Mouse (Mus musculus): ENCODE data around the gene Tspan3. TPM values are rescaled to one million over a fixed set of nuclear protein-coding genes. Genes with fewer than 3 reads are reported as not detected.

Gene Tspan3
- 575 and 579 TPM in 2 replicates for polyA plus RNA-seq (2015; fragmentation: Nextera tagmentation; extraction: Ambion mirVana)

DNA sequence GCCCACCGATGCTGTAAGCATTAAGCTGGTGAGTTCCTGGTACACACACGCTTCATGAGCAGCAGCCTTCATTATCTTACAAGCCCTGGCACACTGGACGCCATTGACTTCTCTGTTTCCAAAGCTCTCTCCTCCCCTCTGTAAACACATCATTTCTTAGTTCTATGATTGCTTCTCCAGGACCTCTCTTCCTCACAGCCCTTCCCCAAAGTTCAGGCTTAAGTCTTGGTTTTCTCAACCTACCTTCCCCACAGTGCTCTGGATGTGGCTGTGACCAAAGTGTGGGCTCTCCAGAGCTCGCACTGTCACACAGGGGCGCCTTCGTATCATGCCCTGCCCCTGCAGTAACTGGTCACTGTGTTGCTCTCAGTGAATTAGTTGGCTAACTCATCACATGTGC lies at the start of gene Tspan3:
Gene Tspan3 (minus strand): TSS at position 101 of the 400 bp plus-strand sequence.
- Histone ChIP-seq H3K4me2 (no peak within 1 kb of the TSS), H3K4me3 (no peak within 1 kb of the TSS), H3K9ac (no peak within 1 kb of the TSS), H3K4me1 (replicated peaks) (peaks cover 20% of the 10 kb centered on the region), H3K9me3 (no peaks in the 10 kb centered on the region), H3K27ac (no peak within 1 kb of the TSS), H3K36me3 (no peaks in the 10 kb centered on the region), H3K27me3 (no peaks in the 10 kb centered on the region)
- ATAC-seq (ENCODE audit: low FRiP score), result no peak
- 92% methylated on average over 6 of the region's 6 CpGs for WGBS

DNA sequence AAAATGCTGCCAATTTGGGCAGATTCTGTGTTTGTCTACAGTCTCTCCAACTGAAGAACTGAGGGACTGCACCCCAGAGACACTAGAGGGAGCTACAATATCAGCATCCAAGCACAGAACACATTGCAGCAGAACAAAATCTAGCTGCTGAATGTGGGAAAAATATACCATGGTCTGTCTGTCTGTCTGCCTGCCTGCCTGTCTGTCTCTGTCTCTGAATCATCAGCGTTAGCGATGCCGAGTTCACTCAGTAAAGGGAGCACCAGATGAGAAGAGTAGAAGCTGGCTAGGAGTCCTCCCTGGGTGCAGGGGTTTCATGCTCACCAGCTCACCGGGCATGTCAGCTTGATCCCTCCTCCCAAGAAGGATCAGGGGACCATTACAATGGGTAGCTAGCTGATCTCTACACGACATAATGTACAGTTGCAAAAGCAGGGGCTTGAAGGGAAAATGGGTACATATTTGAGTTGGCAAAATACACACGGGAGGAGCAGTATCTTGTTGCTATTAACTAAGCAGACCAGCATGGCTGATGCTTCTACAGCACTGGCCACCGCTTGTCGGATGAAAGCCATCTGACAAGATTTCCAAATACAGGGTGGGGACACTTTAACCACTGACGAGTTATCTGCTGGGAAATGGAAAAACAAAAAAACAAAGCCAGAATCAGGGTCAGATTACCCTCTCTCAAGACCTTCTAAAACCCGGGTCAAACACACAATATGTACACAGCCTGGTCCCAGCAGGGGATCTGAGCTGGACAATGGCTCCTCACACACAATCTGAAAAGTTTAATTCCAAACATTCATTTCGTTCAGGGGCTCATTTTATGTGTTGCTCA lies 48.4 kb upstream of the Tspan3 start:
- Histone ChIP-seq H3K27ac (peak overlapping the region; percentile 62), H3K36me3 (no peaks in the 10 kb centered on the region), H3K4me2 (peak overlapping the region; percentile 56), H3K9me3 (no peaks in the 10 kb centered on the region), H3K27me3 (no peaks in the 10 kb centered on the region), H3K4me1 (replicated peaks) (peaks cover 12% of the 10 kb centered on the region), H3K9ac (peak overlapping the region; percentile 67), H3K4me3 (peak overlapping the region; percentile 32)
- peak; percentile 74 for ATAC-seq (ENCODE audit: low FRiP score)
- 7% methylated on average over 11 of the region's 11 CpGs for WGBS

DNA sequence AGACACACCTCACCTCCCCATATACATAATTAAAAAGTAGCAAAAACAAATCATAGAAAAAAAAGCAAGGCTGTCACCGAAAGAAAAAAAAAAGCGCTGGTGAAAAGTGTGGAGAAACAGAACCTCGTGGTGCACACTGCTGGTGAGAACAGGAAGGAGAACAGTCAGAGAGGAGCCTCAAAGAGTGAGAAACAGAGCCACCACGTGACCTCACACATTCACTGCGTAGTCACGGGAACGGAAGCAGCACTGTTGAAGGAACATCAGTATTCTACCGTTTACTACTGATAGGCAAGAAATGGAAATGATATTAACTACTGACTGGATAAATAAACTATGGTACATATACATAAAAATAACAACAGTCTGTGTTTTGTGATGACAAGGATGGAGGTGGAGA lies 43.5 kb upstream of the Tspan3 start:
- Histone ChIP-seq H3K27ac (no peak overlapping the region), H3K9ac (no peak overlapping the region), H3K4me2 (no peak overlapping the region), H3K4me1 (replicated peaks) (peaks cover 5% of the 10 kb centered on the region), H3K27me3 (no peaks in the 10 kb centered on the region), H3K4me3 (no peak overlapping the region), H3K9me3 (no peaks in the 10 kb centered on the region), H3K36me3 (peaks cover 6% of the 10 kb centered on the region; the same call in 1 of the 2 replicates)
- ATAC-seq (ENCODE audit: low FRiP score), result no peak
- WGBS, result 88% methylated on average over 8 of the region's 8 CpGs

DNA sequence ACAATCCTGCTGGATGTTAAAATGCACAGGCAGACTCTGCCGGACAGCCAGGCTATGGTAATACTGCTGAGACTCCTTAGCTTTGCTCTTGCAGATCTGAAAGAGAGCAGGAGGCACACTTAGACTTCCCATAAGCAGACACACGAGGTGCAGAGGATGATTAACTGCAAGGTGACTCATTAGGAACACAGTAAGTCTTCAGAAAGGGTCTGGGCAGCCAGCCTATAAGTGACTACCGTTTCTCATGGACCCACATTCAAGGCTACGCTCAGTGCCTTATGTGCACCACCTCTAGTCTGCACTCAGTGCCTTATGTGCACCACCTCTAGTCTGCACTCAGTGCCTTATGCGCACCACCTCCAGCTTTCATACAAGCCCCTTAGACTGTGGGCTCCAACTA lies 42.2 kb upstream of the Tspan3 start:
- Histone ChIP-seq H3K4me1 (replicated peaks) (no peaks in the 10 kb centered on the region), H3K4me2 (no peak overlapping the region), H3K9me3 (no peaks in the 10 kb centered on the region), H3K9ac (no peak overlapping the region), H3K27me3 (no peaks in the 10 kb centered on the region), H3K27ac (no peak overlapping the region), H3K4me3 (no peak overlapping the region), H3K36me3 (peaks cover 6% of the 10 kb centered on the region; the same call in 1 of the 2 replicates)
- ATAC-seq (ENCODE audit: low FRiP score), result no peak
- 88% methylated on average over 5 of the region's 5 CpGs for WGBS

DNA sequence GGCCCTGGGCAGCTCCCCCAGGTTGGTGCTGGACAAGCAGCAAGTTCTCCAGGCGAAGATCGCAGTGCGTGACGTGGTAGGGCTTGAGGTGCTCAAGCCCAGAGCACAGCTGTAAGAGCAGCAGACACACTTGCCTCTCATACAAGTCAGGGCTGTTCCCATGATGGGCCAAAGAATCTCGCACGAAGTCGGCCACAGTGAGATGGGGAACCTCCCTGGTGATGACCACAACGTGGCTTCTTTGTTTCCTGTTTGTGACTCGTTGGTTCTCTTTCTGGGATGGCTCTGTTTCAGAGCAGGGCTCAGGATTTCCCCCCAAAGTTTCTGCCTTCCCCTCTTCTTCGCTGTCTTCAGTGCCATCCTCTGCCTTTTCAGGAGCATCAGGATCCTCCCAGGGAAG lies 41.8 kb upstream of the Tspan3 start:
- Histone ChIP-seq H3K36me3 (peaks cover 6% of the 10 kb centered on the region; the same call in 1 of the 2 replicates), H3K27me3 (no peaks in the 10 kb centered on the region), H3K4me2 (no peak overlapping the region), H3K9me3 (no peaks in the 10 kb centered on the region), H3K4me3 (no peak overlapping the region), H3K4me1 (replicated peaks) (no peaks in the 10 kb centered on the region), H3K9ac (no peak overlapping the region), H3K27ac (no peak overlapping the region)
- 93% methylated on average over 10 of the region's 10 CpGs for WGBS
- no peak for ATAC-seq (ENCODE audit: low FRiP score)

DNA sequence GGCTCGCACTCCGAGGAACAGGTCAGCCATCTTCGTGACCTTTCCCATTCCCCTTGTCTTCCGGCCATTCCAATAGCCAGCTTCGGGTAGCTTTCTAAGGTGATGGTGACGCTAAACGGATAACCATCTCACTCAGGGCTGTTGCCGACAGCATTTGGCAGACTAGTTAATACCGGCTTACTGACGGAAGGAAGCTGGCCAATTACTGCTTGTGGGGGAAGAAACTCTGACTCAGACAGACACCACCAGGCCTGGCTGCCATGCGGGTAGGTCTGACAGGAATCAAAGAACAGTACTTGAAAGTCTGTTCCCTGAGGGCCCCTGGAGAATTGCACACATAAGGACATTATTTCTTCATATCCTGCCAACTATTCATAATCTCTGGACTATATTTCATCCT lies 40.1 kb upstream of the Tspan3 start:
- no peak overlapping the region for H3K27ac ChIP-seq
- no peak overlapping the region for H3K9ac ChIP-seq
- no peaks in the 10 kb centered on the region for H3K9me3 ChIP-seq
- H3K4me1 ChIP-seq (replicated peaks), result peaks cover 5% of the 10 kb centered on the region
- ATAC-seq (ENCODE audit: low FRiP score), result no peak
- WGBS, result 83% methylated on average over 11 of the region's 11 CpGs
- peaks cover 6% of the 10 kb centered on the region; the same call in 1 of the 2 replicates for H3K36me3 ChIP-seq
- H3K27me3 ChIP-seq, result no peaks in the 10 kb centered on the region
- no peak overlapping the region for H3K4me2 ChIP-seq
- H3K4me3 ChIP-seq, result no peak overlapping the region

DNA sequence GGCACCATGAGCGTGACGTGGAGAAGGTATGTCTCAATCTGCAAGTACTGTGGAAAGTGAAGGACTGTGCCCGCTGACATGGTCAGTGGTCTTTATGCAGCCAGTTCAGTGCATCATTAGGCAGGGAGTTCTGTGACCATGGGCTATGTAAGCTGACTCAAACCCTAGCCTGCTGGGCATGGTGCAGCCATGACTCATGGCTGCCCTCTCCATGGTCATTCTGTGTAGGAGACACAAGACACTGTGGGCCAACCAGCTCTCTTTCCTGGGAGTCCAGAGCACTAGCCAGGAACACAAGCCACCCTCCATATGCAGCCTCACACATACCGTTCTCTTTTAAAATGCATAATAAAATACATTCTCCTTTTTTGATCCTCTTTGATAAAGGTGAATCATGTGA lies 39.0 kb upstream of the Tspan3 start:
- no peaks in the 10 kb centered on the region for H3K27me3 ChIP-seq
- peaks cover 5% of the 10 kb centered on the region for H3K4me1 ChIP-seq (replicated peaks)
- no peak overlapping the region for H3K4me2 ChIP-seq
- WGBS, result 97% methylated on average over 4 of the region's 4 CpGs
- H3K36me3 ChIP-seq, result peaks cover 6% of the 10 kb centered on the region; the same call in 1 of the 2 replicates
- no peak for ATAC-seq (ENCODE audit: low FRiP score)
- no peaks in the 10 kb centered on the region for H3K9me3 ChIP-seq
- no peak overlapping the region for H3K9ac ChIP-seq
- H3K4me3 ChIP-seq, result no peak overlapping the region
- no peak overlapping the region for H3K27ac ChIP-seq

DNA sequence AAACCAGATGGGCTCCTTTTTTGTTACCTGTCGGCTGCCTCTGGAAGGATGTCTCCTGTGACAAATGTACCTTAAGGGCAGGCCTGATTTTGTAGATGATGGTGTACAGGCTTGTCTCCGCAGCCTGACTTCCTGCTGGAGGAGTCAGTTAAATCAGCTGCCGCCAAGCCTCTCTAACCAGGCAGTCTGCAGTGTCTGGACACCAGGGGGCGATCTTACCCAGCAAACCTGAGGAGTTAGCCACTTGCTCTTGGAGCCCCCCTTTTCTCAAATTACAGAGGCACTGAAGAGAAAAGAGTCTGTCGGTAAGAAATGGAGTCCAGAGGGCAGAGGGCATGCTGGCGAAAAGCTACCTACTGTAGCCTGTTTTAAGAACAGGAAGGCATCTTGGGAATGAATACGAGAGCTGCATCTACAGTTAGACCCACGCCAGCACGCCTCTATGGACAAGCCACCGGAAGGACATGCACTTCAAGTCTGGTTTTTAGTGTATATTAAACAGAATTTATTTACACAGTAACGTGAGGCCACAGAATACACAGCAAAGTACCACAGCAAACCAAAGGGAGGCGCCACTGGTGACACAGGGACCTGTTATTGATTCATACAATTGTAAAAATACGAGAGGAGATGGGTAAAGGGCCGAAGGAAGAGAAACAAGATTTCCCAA lies 35.5 kb upstream of the Tspan3 start:
- peaks cover 3% of the 10 kb centered on the region; the same call in 1 of the 2 replicates for H3K36me3 ChIP-seq
- peak; percentile 57; the same call in 1 of the 2 replicates for ATAC-seq (ENCODE audit: low FRiP score)
- H3K27me3 ChIP-seq, result no peaks in the 10 kb centered on the region
- H3K4me2 ChIP-seq, result no peak overlapping the region
- no peak overlapping the region for H3K4me3 ChIP-seq
- no peak overlapping the region for H3K27ac ChIP-seq
- peaks cover 7% of the 10 kb centered on the region for H3K4me1 ChIP-seq (replicated peaks)
- H3K9me3 ChIP-seq, result no peaks in the 10 kb centered on the region
- WGBS, result 42% methylated on average over 14 of the region's 14 CpGs
- no peak overlapping the region for H3K9ac ChIP-seq

DNA sequence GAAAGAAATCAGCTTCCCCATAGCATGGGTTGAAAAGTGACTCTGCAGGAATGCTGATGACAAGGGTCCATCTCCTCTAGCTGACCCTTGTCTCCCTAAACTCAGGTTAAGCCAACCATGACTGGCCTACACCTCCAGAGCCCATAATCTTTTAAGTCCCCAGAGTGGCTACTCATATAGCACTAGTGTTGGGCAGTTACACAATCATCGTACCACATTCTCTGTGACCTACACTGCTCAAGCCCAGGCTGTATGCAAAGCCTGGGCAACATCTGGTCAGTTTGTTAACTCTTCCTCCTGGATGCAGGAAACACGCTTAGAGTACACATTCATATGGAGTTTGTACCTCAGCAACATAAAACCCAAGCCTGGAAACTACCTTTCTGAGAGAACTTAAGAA lies 34.9 kb upstream of the Tspan3 start:
- no peak overlapping the region for H3K27ac ChIP-seq
- H3K27me3 ChIP-seq, result no peaks in the 10 kb centered on the region
- H3K4me2 ChIP-seq, result no peak overlapping the region
- H3K9ac ChIP-seq, result no peak overlapping the region
- no peaks in the 10 kb centered on the region for H3K9me3 ChIP-seq
- no peaks in the 10 kb centered on the region for H3K36me3 ChIP-seq
- 63% methylated on average over 2 of the region's 2 CpGs for WGBS
- peaks cover 13% of the 10 kb centered on the region for H3K4me1 ChIP-seq (replicated peaks)
- ATAC-seq (ENCODE audit: low FRiP score), result no peak
- H3K4me3 ChIP-seq, result no peak overlapping the region

DNA sequence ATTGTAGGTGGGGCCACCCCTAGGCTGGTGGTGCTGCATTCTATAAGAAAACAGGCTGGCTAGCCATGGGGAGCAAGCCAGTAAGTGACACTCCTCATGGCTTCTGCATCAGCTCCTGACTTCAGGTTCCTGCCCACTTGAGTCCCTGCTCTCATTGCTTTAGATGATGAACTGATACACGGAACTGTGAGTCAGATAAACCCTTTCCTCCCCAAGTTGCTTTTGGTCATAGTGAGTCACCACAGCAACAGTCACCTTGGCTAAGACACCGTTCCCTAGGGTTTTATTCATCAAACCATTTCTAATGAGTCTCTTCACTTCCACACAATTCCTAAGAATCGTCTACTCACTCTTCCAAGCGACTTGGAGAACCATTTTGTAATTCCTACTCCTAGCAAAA lies 31.6 kb upstream of the Tspan3 start:
- H3K4me1 ChIP-seq (replicated peaks), result peaks cover 26% of the 10 kb centered on the region
- no peak overlapping the region for H3K4me3 ChIP-seq
- 0 out of 2 replicates have a peak, but pooled peaks cover 9% of the 10 kb centered on the region for H3K27me3 ChIP-seq
- H3K36me3 ChIP-seq, result no peaks in the 10 kb centered on the region
- H3K27ac ChIP-seq, result no peak overlapping the region
- 85% methylated on average over 4 of the region's 4 CpGs for WGBS
- no peak overlapping the region for H3K4me2 ChIP-seq
- no peaks in the 10 kb centered on the region for H3K9me3 ChIP-seq
- no peak for ATAC-seq (ENCODE audit: low FRiP score)
- H3K9ac ChIP-seq, result no peak overlapping the region

DNA sequence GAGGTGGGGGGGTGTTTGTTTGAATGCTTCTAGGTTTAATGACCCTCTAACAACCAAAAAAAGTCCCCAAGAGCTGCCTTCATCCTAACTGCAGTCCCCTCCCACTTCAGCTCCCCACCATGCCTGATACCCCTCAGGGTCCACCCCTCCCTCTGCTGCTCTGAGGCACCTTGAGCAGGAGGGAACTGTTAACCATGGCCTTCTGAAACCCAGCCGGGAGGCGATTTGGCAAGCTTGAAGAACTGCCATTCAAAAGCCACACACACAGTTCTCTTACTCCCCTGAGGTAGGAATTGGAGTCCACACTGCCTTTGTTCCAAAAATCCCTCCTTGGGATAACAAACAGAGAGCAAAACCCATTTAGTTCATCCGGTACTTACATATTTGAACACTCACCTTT lies 29.9 kb upstream of the Tspan3 start:
- H3K4me2 ChIP-seq, result no peak overlapping the region
- H3K9ac ChIP-seq, result no peak overlapping the region
- 35% methylated on average over 3 of the region's 3 CpGs for WGBS

More for the DNA sequence above, 29.9 kb upstream of the Tspan3 start:
- no peak for ATAC-seq (ENCODE audit: low FRiP score)
- 0 out of 2 replicates have a peak, but pooled peaks cover 9% of the 10 kb centered on the region for H3K27me3 ChIP-seq
- no peaks in the 10 kb centered on the region for H3K9me3 ChIP-seq
- no peak overlapping the region for H3K27ac ChIP-seq
- no peaks in the 10 kb centered on the region for H3K36me3 ChIP-seq
- no peak overlapping the region for H3K4me3 ChIP-seq
- H3K4me1 ChIP-seq (replicated peaks), result peaks cover 31% of the 10 kb centered on the region
